Mouse (Mus musculus): Measurements from ENCODE around the gene Vps25.

Vps25 gene

DNA sequence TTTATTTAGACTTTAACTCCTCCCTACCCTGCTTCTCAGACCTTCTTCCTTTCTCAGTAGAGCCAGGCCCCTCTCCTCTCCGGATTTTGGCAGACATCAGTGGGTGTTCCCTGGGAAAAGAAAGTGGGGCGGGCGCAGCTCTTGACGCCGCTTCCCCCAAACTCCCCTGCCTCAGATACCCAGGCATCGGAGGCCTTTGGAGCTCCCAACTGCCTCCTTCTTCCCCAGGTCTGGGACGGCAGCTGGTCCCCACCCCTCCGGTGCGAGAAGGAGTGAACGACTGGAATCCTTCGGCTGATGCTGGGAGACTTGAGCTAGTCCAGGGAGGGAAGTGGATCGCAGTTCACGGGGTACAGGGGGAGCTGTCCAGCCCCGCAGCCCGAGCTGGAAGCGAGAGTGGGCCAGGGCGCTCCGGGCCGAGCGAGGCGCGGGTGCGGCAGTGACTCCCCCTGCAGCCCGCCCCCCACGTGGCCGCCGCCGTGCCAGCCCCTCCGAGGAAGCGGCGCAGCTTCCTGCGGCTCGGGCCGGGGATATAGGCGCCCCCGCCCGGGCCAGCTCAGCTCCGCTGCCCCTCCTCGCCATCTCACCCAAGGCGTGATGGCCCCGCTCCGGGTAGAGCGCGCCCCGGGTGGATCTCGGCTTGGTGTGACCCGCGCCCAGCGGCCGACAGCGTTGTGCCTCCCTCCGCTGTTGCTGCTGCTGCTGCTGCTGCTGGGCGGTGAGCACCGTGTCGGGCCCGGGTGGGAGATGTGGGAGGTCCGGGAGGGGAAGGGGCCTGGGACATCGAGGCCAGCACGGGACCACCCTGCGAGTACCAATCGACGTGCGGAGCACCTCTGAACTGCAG, 7.4 kb upstream of the Vps25 start, which contains the start of gene Ramp2:
Gene Ramp2, plus strand, starts transcription at position 174 of the 847 bp plus-strand sequence.
- DNase-seq = no peak

DNA sequence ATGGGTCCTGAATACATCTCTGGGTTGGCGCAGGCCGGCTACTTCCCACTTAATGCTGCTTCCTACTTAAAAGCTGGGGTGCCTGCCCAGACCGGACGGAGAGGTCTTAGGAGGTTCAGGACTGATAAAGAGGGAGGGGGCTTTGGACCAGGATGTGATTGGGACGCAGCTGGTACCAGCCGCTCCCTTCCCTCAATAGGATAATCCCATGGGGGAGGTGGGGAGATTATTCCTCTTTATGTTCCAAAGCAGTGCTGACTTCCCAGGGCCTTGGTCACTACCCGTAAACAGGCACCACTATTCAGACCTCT, 6.8 kb upstream of the Vps25 start:
- DNase-seq = no peak

DNA sequence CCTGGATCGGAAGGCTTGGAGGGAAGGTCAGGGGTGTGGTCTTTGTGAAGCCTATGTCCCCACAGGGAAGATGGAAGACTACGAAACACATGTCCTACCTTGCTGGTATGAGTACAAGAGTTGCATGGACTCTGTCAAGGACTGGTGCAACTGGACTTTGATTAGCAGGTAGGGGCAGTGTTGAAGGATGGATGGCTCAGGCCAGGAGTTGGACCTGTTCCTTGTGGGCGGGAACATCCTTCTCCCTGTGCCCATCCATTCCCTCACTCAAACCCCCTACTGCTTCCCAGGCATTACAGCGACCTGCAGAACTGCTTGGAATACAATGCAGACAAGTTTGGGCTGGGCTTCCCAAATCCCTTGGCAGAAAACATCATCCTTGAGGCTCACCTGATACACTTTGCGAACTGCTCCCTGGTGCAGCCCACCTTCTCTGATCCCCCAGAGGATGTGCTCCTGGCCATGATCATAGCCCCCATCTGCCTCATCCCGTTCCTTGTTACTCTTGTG, 5.9 kb upstream of the Vps25 start:
- DNase-seq = no peak

- DNase-seq = peak; percentile 64
These were observed 5.1 kb upstream of the Vps25 start for GRCm38 (mm10) chr11:101248258-101248994.

DNA sequence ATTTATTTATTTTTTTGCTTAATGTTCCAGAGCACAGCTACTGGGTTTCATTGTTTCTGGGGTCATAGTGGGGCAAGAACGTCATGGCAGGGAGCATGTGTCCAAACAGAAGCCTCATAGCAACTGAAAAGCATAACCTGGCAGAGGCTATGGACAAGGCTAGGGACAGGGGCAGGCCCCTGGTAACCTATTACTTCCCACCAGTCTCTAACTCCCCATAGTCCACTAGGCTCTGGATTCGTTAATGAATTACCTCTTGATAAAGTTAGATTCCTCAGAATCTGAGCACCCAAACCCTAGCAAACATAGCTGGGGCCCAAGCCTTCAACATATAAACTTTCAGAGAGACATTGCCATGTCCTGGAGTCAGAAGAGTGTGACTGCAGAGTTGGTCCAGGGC, 2.5 kb upstream of the Vps25 start:
- DNase-seq = no peak

DNA sequence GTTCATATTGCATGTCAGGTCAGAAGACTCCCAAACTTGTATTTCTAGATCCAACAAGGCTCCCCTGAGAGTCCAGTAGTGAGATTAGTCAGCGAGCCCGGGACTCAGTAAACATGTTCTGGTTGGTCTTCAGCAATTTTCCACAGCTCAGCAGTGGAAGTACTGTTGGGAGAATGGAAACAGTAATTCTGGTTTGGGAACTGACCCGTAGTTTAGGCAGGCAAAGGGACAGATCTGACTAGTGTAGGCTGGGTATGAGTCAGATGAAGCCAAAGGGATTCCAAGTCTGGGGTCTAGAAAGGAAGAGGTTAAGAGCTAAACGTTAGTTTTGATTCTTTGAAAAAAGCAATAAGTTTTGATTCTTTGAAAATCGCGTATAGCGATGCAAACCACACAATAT, 566 bp upstream of the Vps25 start:
- no peak for DNase-seq

DNA sequence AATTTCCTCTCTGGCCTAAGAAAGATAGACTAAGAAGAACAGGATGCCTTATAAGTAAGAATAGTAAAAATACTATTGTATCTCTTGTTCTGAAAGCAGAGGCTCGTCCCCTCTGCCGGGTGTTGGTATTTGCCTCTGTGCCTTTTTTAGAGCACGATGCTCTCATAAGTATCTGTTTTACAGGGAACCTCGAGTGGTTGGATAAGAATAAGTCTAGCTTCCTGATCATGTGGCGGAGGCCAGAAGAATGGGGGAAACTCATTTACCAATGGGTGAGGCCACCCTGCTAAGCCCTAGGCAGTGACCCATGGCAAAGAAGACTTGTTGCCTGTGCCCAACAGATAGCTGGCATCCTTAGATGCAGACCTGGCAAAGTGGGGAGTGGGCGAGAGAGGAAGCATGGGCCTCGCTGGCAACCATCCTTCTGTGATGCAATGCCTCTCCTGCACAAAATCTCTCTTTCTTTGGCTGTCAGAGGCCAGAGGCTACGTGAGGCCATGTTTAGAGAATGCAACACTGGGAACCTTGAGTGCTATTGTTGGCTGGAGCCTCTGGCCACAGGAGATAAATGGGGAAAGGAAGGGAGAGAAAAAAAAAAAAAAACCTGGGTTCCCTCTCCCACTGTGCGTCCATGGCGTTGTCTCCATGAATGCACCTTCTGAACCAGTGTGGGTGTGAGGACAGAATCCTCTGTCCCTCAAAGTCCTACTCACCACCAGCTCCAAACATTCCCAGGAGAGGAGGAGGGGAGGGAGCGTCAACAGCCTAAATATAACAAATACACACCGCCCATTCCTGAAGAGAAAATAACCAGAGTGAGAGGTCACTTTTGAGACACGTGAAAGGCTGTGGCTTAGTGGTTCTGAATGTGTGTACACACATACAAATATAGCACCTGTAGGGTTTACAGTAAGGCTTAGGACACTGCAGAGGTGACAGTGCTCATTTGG, 2.6 kb downstream of the Vps25 start:
- no peak for DNase-seq

DNA sequence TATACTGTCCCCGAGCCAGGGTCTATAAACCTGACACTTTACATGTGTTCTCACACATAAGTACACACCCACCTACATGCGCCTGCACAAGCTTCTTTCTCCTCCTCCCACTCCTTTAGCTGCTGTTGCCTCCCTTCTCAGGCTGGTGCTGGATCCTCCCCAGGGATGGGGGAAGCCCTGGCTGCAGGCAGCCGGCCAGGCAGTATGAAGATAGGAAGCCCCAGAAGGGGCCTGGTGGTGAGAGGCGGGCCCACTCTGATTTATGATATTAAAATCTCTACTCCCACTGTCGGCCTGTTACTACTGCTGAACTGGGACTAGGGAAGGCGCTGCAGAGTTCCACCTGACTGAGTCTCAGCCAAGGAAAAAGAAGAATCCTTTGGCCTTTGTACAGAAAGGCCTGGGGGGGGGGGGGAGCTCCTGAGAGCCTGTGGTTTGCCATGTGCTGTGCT, 5.8 kb downstream of the Vps25 start:
- DNase-seq = no peak

DNA sequence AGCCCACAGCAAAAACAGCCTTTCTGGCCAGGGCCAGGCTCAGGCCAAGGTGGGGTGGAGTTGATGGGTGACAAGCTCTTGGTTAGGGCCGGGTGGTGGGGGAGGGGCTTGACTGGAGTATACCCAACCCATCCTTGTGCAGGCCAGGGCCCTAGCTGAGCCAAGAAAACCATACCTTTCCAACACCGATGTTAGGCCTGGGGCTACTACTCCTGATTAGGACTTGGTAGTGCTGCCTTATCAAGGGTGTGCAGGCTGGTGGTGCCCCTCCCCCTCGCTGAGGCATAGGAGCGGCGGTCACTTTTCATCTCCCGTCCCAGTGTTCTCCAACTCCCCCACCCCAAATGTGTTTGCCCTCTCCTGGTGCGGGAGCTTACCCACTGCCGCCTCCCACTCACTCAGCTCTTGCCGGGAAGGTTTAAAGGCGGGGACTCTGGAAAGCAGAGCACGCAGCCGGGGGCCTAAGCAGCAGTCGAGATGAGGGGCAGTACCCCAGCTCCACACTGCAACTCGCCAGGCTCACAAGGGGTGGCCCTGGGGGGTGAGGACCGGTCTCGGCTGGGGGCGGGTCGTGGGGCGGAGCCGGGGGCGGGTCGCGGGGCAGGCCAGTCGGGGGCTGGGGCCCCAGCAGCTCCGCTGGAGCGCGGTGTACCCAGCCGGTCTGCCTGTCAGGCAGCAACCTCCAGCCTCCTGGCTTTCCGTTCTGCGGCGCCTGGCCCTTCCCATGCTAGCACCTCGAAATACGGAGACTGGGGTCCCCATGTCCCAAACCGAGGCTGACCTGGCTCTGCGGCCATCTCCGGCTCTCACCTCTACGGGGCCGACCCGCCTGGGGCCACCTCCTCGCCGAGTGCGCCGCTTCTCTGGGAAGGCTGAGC, 6.7 kb downstream of the Vps25 start, which contains the start of gene Wnk4:
Gene Wnk4, plus strand, starts transcription at position 620 of the 878 bp plus-strand sequence.
- no peak for DNase-seq

GRCm38 (mm10) chr11:101260826-101261380, 7.4 kb downstream of the Vps25 start:
- DNase-seq = no peak

GRCm38 (mm10) chr11:101262272-101262967, 8.9 kb downstream of the Vps25 start:
- no peak for DNase-seq

- no peak for DNase-seq
These were observed 9.9 kb downstream of the Vps25 start for GRCm38 (mm10) chr11:101263138-101263988.

DNA sequence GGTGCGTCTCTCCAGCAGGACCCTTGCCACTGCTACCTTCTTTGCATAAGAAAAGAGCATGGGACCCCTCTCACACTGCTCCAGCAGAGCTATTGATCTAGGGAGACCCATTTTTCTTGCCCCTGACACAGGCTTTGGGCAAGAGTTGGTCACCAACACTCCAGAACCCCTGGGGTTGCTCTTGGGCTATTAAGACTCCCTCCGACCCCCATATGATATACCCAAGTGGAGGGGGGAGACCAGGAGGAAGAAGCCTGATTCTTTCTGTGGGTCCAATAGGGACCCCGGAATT, 10.4 kb downstream of the Vps25 start:
- DNase-seq = no peak

- no peak for DNase-seq
These were observed 11.5 kb downstream of the Vps25 start for GRCm38 (mm10) chr11:101264954-101265471.

DNA sequence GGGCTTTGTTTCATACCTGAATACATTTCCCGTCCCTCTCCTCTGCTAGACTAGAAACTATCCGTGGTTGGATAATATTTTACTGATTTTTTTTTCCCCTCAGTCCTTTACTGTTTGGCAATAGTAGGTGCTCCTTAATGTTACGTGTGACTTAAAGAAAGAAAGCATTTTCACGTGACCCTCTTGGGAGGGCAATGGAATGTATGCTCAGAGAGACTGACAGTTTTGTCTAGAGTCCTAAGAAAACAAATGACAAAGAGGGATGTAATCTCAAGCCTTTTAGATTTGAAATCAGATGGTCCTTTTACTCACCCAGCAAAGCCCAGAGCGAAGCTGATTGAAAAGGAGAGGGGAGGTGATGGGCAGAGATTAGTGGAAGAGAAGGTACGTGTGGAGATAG, 12.4 kb downstream of the Vps25 start:
- no peak for DNase-seq

DNA sequence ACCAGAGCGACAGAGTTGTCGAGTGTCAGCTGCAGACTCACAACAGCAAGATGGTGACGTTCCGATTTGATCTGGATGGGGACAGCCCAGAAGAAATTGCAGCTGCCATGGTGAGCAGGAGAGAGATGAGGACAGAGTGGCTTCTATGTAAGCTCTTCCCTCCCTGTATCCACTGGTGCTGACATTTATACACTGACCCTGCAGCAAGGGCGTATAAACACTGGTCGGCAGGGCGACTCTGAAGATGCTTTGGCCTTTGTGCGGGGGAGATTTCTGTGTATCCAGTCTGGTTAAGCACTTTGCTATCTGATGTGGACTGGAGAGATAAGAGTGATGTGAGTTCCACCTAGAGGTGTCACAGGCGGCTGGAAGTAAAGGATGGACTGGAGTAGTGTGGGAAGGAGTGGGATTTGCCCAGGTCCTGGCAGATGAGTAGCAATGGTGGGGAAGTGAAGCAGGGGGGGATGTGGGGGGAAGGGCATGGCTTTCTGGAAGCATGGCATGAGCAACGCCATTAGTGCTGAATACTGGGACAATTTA, 16.1 kb downstream of the Vps25 start:
- DNase-seq = no peak

DNA sequence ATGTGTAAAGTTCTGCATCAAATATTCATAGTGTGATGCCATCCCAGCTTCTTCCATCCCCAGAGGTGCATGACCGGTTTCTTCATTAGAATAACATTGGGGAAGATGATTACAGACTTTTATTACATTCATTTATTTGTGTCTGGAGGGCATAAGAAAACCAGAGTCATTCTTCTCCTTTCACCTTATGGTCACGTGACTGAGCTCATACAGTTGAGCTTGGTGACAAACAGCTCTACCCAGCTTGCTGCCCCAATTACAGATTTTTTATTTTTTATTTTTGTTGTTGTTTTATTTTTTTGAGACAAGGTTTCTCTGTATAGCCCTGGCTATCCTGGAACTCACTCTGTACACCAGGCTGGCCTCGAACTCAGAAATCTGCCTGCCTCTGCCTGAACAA, 18.9 kb downstream of the Vps25 start:
- DNase-seq = no peak

GRCm38 (mm10) chr11:101275309-101275708, 21.8 kb downstream of the Vps25 start:
- no peak for DNase-seq

- no peak for DNase-seq
These were observed 23.0 kb downstream of the Vps25 start for GRCm38 (mm10) chr11:101276319-101277070.
